Mouse (Mus musculus) testis, adult 2 months (tissue): ENCODE measurements at regions not wholly inside any gene's neighbourhood (a gene's known extent, or its start where the extent isn't known, plus 50 kb on each side); places are given as distances from the start of the nearest gene placed in this dataset.

Source experiments
- H3K27ac ChIP-seq: fragments of 200-500 bp; 2 replicates; pipeline ENCODE4 v1.5.1; 2012; ENCODE audit warnings: low read depth, low read length; ENCODE audit not compliant: control insufficient read depth, insufficient read depth
- H3K27me3 ChIP-seq: fragments of 200-500 bp; 2 replicates; pipeline ENCODE4 v1.6.1; 2012; ENCODE audit warnings: mild to moderate bottlenecking, low read length, moderate library complexity; ENCODE audit not compliant: control insufficient read depth, insufficient read depth
- H3K36me3 ChIP-seq: fragments of 200-500 bp; 2 replicates; pipeline ENCODE4 v1.6.1; 2012; ENCODE audit warnings: mild to moderate bottlenecking, low read length; ENCODE audit not compliant: control insufficient read depth, insufficient read depth
- H3K4me1 ChIP-seq: fragments of 200-500 bp; 2 replicates; pipeline ENCODE4 v1.6.1; 2012; ENCODE audit warnings: low read length; ENCODE audit not compliant: control insufficient read depth, insufficient read depth
- H3K4me3 ChIP-seq: fragments of 200-500 bp; 2 replicates; pipeline ENCODE4 v1.5.1; 2012; ENCODE audit warnings: low read depth, mild to moderate bottlenecking, low read length, moderate library complexity, mixed read lengths; ENCODE audit not compliant: control insufficient read depth
- CTCF ChIP-seq: fragments of 200-500 bp; IDR thresholded peaks from 2 replicates; pipeline ENCODE4 v1.5.1; 2012; ENCODE audit warnings: low read depth, mild to moderate bottlenecking, inconsistent platforms, low read length, moderate library complexity; ENCODE audit not compliant: control insufficient read depth, insufficient read depth, insufficient replicate concordance
- POLR2A ChIP-seq: fragments of 200-500 bp; IDR thresholded peaks from 2 replicates; pipeline ENCODE4 v1.6.1; 2012; ENCODE audit warnings: low read depth, mild to moderate bottlenecking, inconsistent platforms, low read length, moderate library complexity; ENCODE audit not compliant: control insufficient read depth

DNA sequence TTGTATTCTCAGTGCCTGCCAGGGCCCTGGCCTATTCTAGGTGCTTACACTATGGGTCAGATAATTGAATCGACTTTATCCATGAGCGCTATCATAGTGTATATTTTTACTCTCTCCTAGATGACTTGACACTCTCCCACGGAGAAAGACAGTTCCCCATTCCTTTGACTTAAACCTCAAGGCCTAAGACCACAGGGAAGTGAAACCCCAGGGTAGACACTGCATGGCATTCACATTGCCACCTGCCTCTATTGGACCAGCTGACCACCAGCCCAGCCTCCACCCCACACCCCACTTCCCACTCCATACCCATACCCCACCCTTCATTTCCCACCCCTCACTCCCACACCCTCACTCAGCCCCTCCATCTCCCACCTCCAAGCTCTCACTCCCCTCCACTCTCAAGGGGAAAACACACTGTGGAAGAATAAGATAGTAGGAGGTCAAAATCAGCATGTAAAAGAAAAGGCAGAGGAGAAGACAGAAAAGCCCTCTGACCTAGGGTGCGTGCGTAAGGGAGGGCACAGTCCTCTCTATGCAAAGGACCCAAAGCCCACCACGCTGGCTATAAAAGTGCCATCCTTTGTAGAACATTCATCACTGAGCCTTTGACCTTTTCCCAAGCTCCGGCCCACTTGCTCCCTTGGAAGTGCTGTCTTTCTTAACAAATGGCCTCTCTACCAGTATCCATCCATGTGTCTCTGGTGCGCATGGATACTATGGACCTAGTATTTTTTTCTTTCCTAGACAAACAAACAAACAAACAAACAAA is 257.4 kb upstream of the Hs6st1 start:
- no peak for TF ChIP-seq POLR2A
- no peak for TF ChIP-seq CTCF
- H3K4me3 ChIP-seq: no peak overlapping the region
- H3K36me3 ChIP-seq: no peaks in the 10 kb centered on the region
- H3K27ac ChIP-seq: no peak overlapping the region
- H3K27me3 ChIP-seq: no peaks in the 10 kb centered on the region
- H3K4me1 ChIP-seq: no peaks in the 10 kb centered on the region

GRCm38 (mm10) chr1:35811380-35811779 is 256.8 kb upstream of the Hs6st1 start:
- H3K4me1 ChIP-seq: no peaks in the 10 kb centered on the region
- H3K36me3 ChIP-seq: no peaks in the 10 kb centered on the region
- H3K27ac ChIP-seq: no peak overlapping the region
- no peaks in the 10 kb centered on the region for H3K27me3 ChIP-seq
- TF ChIP-seq POLR2A: no peak
- no peak for TF ChIP-seq CTCF
- H3K4me3 ChIP-seq: no peak overlapping the region

- Histone ChIP-seq H3K4me1 (no peaks in the 10 kb centered on the region), H3K4me3 (no peak overlapping the region), H3K36me3 (no peaks in the 10 kb centered on the region), H3K27ac (no peak overlapping the region), H3K27me3 (no peaks in the 10 kb centered on the region)
- TF ChIP-seq POLR2A (no peak), CTCF (no peak)
These were observed 256.4 kb upstream of the Hs6st1 start for GRCm38 (mm10) chr1:35811795-35812194.

- no peaks in the 10 kb centered on the region for H3K36me3 ChIP-seq
- H3K27me3 ChIP-seq: no peaks in the 10 kb centered on the region
- TF ChIP-seq CTCF (no peak), POLR2A (no peak)
- H3K4me3 ChIP-seq: no peak overlapping the region
- no peak overlapping the region for H3K27ac ChIP-seq
- H3K4me1 ChIP-seq: no peaks in the 10 kb centered on the region
These were observed 254.6 kb upstream of the Hs6st1 start for GRCm38 (mm10) chr1:35813625-35814024.

GRCm38 (mm10) chr1:35814207-35814606 is 254.0 kb upstream of the Hs6st1 start:
- H3K27me3 ChIP-seq: no peaks in the 10 kb centered on the region
- TF ChIP-seq POLR2A (no peak), CTCF (no peak)
- H3K27ac ChIP-seq: no peak overlapping the region
- H3K4me3 ChIP-seq: no peak overlapping the region
- no peaks in the 10 kb centered on the region for H3K4me1 ChIP-seq
- H3K36me3 ChIP-seq: no peaks in the 10 kb centered on the region

- Histone ChIP-seq H3K4me1 (no peaks in the 10 kb centered on the region), H3K4me3 (no peak overlapping the region), H3K27ac (no peak overlapping the region), H3K27me3 (no peaks in the 10 kb centered on the region), H3K36me3 (no peaks in the 10 kb centered on the region)
- TF ChIP-seq CTCF (no peak), POLR2A (no peak)
These were observed 253.4 kb upstream of the Hs6st1 start for GRCm38 (mm10) chr1:35814751-35815150.

DNA sequence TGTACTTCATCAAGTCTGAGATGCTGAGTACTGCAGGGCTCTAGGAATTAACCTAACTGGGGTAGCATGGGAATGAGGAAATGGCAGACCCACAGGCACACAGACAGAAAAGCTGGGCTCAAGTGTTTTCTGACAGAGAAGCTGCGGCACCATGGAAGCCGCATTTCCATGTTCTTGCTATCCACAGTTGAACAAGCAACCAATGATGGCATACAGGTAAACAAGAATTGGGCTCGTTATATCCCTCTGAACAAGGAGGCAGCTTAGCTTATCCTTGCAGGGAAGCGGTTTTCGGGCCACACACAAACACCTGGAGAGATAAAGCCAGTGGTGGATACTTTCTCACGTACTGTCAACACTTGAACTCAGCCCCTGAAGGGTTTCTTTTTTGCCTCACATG is 246.4 kb upstream of the Hs6st1 start:
- H3K4me1 ChIP-seq: peaks cover 5% of the 10 kb centered on the region
- no peak overlapping the region for H3K4me3 ChIP-seq
- H3K36me3 ChIP-seq: no peaks in the 10 kb centered on the region
- TF ChIP-seq CTCF (no peak), POLR2A (no peak)
- H3K27me3 ChIP-seq: no peaks in the 10 kb centered on the region
- H3K27ac ChIP-seq: no peak overlapping the region
